Mouse (Mus musculus) granulocyte monocyte progenitor cell, adult 5-6 weeks (primary cell): ENCODE data around the gene Ufc1. TPM values are rescaled to one million over a fixed set of nuclear protein-coding genes. Genes with fewer than 3 reads are reported as not detected.
"Not testable (repeated sequence)": the region's sequence is repeated elsewhere in the genome, so short reads cannot be mapped to it uniquely, and the experiment has no call there.

Source experiments
- ATAC-seq: replicated peaks from 2 replicates; pipeline ENCODE4 v1.8.0; 2016; ENCODE audit warnings: mild to moderate bottlenecking, moderate TSS enrichment, inconsistent platforms; ENCODE audit not compliant: poor library complexity, severe bottlenecking
- total RNA-seq, 2 experiments: library from RNA; stranded (forward) in 1 of 2; stranded (reverse) in 1 of 2; fragments of 200-712, 200-1000 nt in 1 of 2; fragments of >200 nt in 1 of 2; fragmentation: Nextera tagmentation in 1 of 2; gene quantifications; 2 replicates each; pipeline ENCODE4 v1.2.3; 2014 to 2017

Ufc1 gene
- total RNA-seq, 2 experiments from 2014 or later, result 113 to 143 TPM

GRCm38 (mm10) chr1:171249913-171250600, 44.8 kb downstream of the Ufc1 start, which contains the start of gene Adamts4:
Adamts4 (plus strand) TSS chr1:171250421.
- ATAC-seq, result no peak

GRCm38 (mm10) chr1:171248386-171249226, 46.2 kb downstream of the Ufc1 start:
- no peak for ATAC-seq

- ATAC-seq, result no peak
Measured at GRCm38 (mm10) chr1:171247916-171248315, 46.9 kb downstream of the Ufc1 start.

- ATAC-seq, result peak; percentile 32
Measured at GRCm38 (mm10) chr1:171247453-171247841, 47.4 kb downstream of the Ufc1 start.

- ATAC-seq, result peak; percentile 94
Measured at GRCm38 (mm10) chr1:171246709-171247452, 47.9 kb downstream of the Ufc1 start.

- ATAC-seq, result no peak
Measured at GRCm38 (mm10) chr1:171245353-171245752, 49.5 kb downstream of the Ufc1 start.

GRCm38 (mm10) chr1:171241952-171242351, 52.9 kb downstream of the Ufc1 start:
- not testable (repeated sequence) for ATAC-seq

- ATAC-seq, result no peak
Measured at GRCm38 (mm10) chr1:171240911-171241310, 53.9 kb downstream of the Ufc1 start.

GRCm38 (mm10) chr1:171239992-171240744, 54.7 kb downstream of the Ufc1 start:
- no peak for ATAC-seq

Other genes starting within 250 kb of the Ufc1 start
- gene Fcgr3, start 230.1 kb downstream of the Ufc1 start, total RNA-seq (2014; fragmentation: Nextera tagmentation), result 274 and 310 TPM in 2 replicates
- gene Fcgr3, start 230.1 kb downstream of the Ufc1 start, total RNA-seq (2017), result 498 and 520 TPM in 2 replicates
- gene Cfap126, start 181.1 kb downstream of the Ufc1 start, total RNA-seq (2014; fragmentation: Nextera tagmentation), result 1.7 and 3.8 TPM in 2 replicates
- 0.47 and 1.5 TPM in 2 replicates for gene Cfap126, start 181.1 kb downstream of the Ufc1 start, total RNA-seq (2017)
- gene Sdhc, start 144.4 kb downstream of the Ufc1 start, total RNA-seq (2014; fragmentation: Nextera tagmentation), result 119 and 151 TPM in 2 replicates
- 110 and 112 TPM in 2 replicates for gene Sdhc, start 144.4 kb downstream of the Ufc1 start, total RNA-seq (2017)
- gene Mpz, start 144.3 kb downstream of the Ufc1 start, total RNA-seq (2014; fragmentation: Nextera tagmentation), result 2.0 TPM in 1 of 2 replicates, not detected in the other
- not detected in 2 replicates for gene Mpz, start 144.3 kb downstream of the Ufc1 start, total RNA-seq (2017)
- gene Pcp4l1, start 98.8 kb downstream of the Ufc1 start, total RNA-seq (2014; fragmentation: Nextera tagmentation), result 11.7 and 11.8 TPM in 2 replicates
- 13.7 TPM in 2 replicates for gene Pcp4l1, start 98.8 kb downstream of the Ufc1 start, total RNA-seq (2017)
- not detected in 2 replicates for gene Nr1i3, start 81.1 kb downstream of the Ufc1 start, total RNA-seq (2014; fragmentation: Nextera tagmentation)
- gene Nr1i3, start 81.1 kb downstream of the Ufc1 start, total RNA-seq (2017), result 0.10 and 0.17 TPM in 2 replicates
- gene Tomm40l, start 72.5 kb downstream of the Ufc1 start, total RNA-seq (2014; fragmentation: Nextera tagmentation), result 30.1 and 30.3 TPM in 2 replicates
- gene Tomm40l, start 72.5 kb downstream of the Ufc1 start, total RNA-seq (2017), result 20.7 and 21.2 TPM in 2 replicates
- 4.5 and 6.9 TPM in 2 replicates for gene Apoa2, start 70.0 kb downstream of the Ufc1 start, total RNA-seq (2014; fragmentation: Nextera tagmentation)
- gene Apoa2, start 70.0 kb downstream of the Ufc1 start, total RNA-seq (2017), result 3.7 and 8.0 TPM in 2 replicates
- gene Fcer1g, start 60.7 kb downstream of the Ufc1 start, total RNA-seq (2014; fragmentation: Nextera tagmentation), result 327 and 359 TPM in 2 replicates
- 143 and 171 TPM in 2 replicates for gene Fcer1g, start 60.7 kb downstream of the Ufc1 start, total RNA-seq (2017)
- gene Adamts4, start 44.6 kb downstream of the Ufc1 start, total RNA-seq (2014; fragmentation: Nextera tagmentation), result not detected in 2 replicates
- not detected in 2 replicates for gene Adamts4, start 44.6 kb downstream of the Ufc1 start, total RNA-seq (2017)
- 270 and 271 TPM in 2 replicates for gene Ndufs2, start 43.6 kb downstream of the Ufc1 start, total RNA-seq (2014; fragmentation: Nextera tagmentation)
- gene Ndufs2, start 43.6 kb downstream of the Ufc1 start, total RNA-seq (2017), result 358 and 391 TPM in 2 replicates
- 24.7 and 25.6 TPM in 2 replicates for gene B4galt3, start 24.7 kb downstream of the Ufc1 start, total RNA-seq (2014; fragmentation: Nextera tagmentation)
- gene B4galt3, start 24.7 kb downstream of the Ufc1 start, total RNA-seq (2017), result 14.7 and 19.0 TPM in 2 replicates
- gene Ppox, start 13.8 kb downstream of the Ufc1 start, total RNA-seq (2014; fragmentation: Nextera tagmentation), result 22.5 and 37.6 TPM in 2 replicates
- 16.8 and 25.3 TPM in 2 replicates for gene Ppox, start 13.8 kb downstream of the Ufc1 start, total RNA-seq (2017)
- 34.7 and 37.6 TPM in 2 replicates for gene Usp21, start 7.0 kb downstream of the Ufc1 start, total RNA-seq (2014; fragmentation: Nextera tagmentation)
- gene Usp21, start 7.0 kb downstream of the Ufc1 start, total RNA-seq (2017), result 20.0 and 22.8 TPM in 2 replicates
- 16.4 and 17.1 TPM in 2 replicates for gene Dedd, start 34.1 kb upstream of the Ufc1 start, total RNA-seq (2014; fragmentation: Nextera tagmentation)
- gene Dedd, start 34.1 kb upstream of the Ufc1 start, total RNA-seq (2017), result 12.9 and 16.8 TPM in 2 replicates
- gene Nit1, start 50.6 kb upstream of the Ufc1 start, total RNA-seq (2014; fragmentation: Nextera tagmentation), result 28.1 and 30.3 TPM in 2 replicates
- gene Nit1, start 50.6 kb upstream of the Ufc1 start, total RNA-seq (2017), result 24.6 and 33.8 TPM in 2 replicates
- gene Pfdn2, start 50.6 kb upstream of the Ufc1 start, total RNA-seq (2014; fragmentation: Nextera tagmentation), result 35.6 and 62.6 TPM in 2 replicates
- 15.2 and 28.0 TPM in 2 replicates for gene Pfdn2, start 50.6 kb upstream of the Ufc1 start, total RNA-seq (2017)
- gene Klhdc9, start 65.8 kb upstream of the Ufc1 start, total RNA-seq (2014; fragmentation: Nextera tagmentation), result not detected in 2 replicates
- gene Klhdc9, start 65.8 kb upstream of the Ufc1 start, total RNA-seq (2017), result 0.52 and 0.77 TPM in 2 replicates
- 1.5 and 2.4 TPM in 2 replicates for gene Nectin4, start 75.1 kb upstream of the Ufc1 start, total RNA-seq (2014; fragmentation: Nextera tagmentation)
- 0.99 and 1.6 TPM in 2 replicates for gene Nectin4, start 75.1 kb upstream of the Ufc1 start, total RNA-seq (2017)
- gene Arhgap30, start 93.9 kb upstream of the Ufc1 start, total RNA-seq (2014; fragmentation: Nextera tagmentation), result 47.2 and 53.5 TPM in 2 replicates
- 63.0 and 67.1 TPM in 2 replicates for gene Arhgap30, start 93.9 kb upstream of the Ufc1 start, total RNA-seq (2017)
- gene Usf1, start 116.3 kb upstream of the Ufc1 start, total RNA-seq (2014; fragmentation: Nextera tagmentation), result 51.3 and 64.2 TPM in 2 replicates
- 71.0 and 71.5 TPM in 2 replicates for gene Usf1, start 116.3 kb upstream of the Ufc1 start, total RNA-seq (2017)
- gene Tstd1, start 123.8 kb upstream of the Ufc1 start, total RNA-seq (2014; fragmentation: Nextera tagmentation), result 10.1 and 14.9 TPM in 2 replicates
- 3.7 TPM in 1 of 2 replicates, not detected in the other for gene Tstd1, start 123.8 kb upstream of the Ufc1 start, total RNA-seq (2017)
- gene F11r, start 142.5 kb upstream of the Ufc1 start, total RNA-seq (2014; fragmentation: Nextera tagmentation), result not detected in 2 replicates
- 5.8 TPM in 1 of 2 replicates, not detected in the other for gene F11r, start 142.5 kb upstream of the Ufc1 start, total RNA-seq (2017)
- 3.2 and 4.7 TPM in 2 replicates for gene Alyref2, start 208.5 kb upstream of the Ufc1 start, total RNA-seq (2014; fragmentation: Nextera tagmentation)
- gene Alyref2, start 208.5 kb upstream of the Ufc1 start, total RNA-seq (2017), result 6.4 and 13.2 TPM in 2 replicates
- gene Itln1, start 240.3 kb upstream of the Ufc1 start, total RNA-seq (2014; fragmentation: Nextera tagmentation), result not detected in 2 replicates
- not detected in 2 replicates for gene Itln1, start 240.3 kb upstream of the Ufc1 start, total RNA-seq (2017)